Mouse (Mus musculus) embryonic facial prominence, embryonic 15.5 days (tissue): ENCODE results near the gene Rbm20. TPM values are rescaled to one million over a fixed set of nuclear protein-coding genes. Genes with fewer than 3 reads are reported as not detected.

Experiments
- ATAC-seq: fragments of 200-750 bp; cut with Nextera tagmentation; 2 replicates; pipeline ENCODE4 v1.8.0; 2017; ENCODE audit warnings: low read depth, moderate TSS enrichment; ENCODE audit not compliant: insufficient number of reproducible peaks, low FRiP score, low TSS enrichment
- H3K27ac ChIP-seq: fragments of 300-500 bp; sonication (generic); replicated peaks from 2 replicates; pipeline ENCODE4 v1.5.1; 2015; ENCODE audit warnings: mild to moderate bottlenecking, inconsistent platforms
- H3K27me3 ChIP-seq: fragments of 300-500 bp; sonication (generic); 2 replicates; pipeline ENCODE4 v1.6.1; 2015; ENCODE audit warnings: inconsistent platforms
- H3K36me3 ChIP-seq: fragments of 300-500 bp; sonication (generic); 2 replicates; pipeline ENCODE4 v1.6.1; 2015; ENCODE audit warnings: mild to moderate bottlenecking, inconsistent platforms
- H3K4me1 ChIP-seq: fragments of 300-500 bp; sonication (generic); 2 replicates; pipeline ENCODE4 v1.6.1; 2015; ENCODE audit warnings: inconsistent platforms
- H3K4me2 ChIP-seq: fragments of 300-500 bp; sonication (generic); replicated peaks from 2 replicates; pipeline ENCODE4 v1.6.1; 2015; ENCODE audit warnings: mild to moderate bottlenecking, inconsistent platforms
- H3K4me3 ChIP-seq: fragments of 300-500 bp; sonication (generic); replicated peaks from 2 replicates; pipeline ENCODE4 v1.5.1; 2015; ENCODE audit warnings: mild to moderate bottlenecking, inconsistent platforms
- H3K9ac ChIP-seq: fragments of 300-500 bp; sonication (generic); 2 replicates; pipeline ENCODE4 v1.6.1; 2015; ENCODE audit warnings: inconsistent platforms
- H3K9me3 ChIP-seq: fragments of 300-500 bp; sonication (generic); replicated peaks from 2 replicates; pipeline ENCODE4 v1.6.1; 2016; ENCODE audit warnings: inconsistent platforms
- WGBS: fragments of 180-500 bp; shearing (Covaris S2); methylation state at CpG from one replicate; pipeline ENCODE4 v1.1.7; 2015; 5-methylcytosine and 5-hydroxymethylcytosine counted together
- polyA plus RNA-seq: library from polyadenylated mRNA; unstranded; fragments of >200 nt; fragmentation: Nextera tagmentation; extraction: Ambion mirVana; gene quantifications from 2 replicates; pipeline ENCODE4 v1.2.1, GENCODE M21; 2015

Rbm20 gene
- polyA plus RNA-seq, 1 experiment from 2014 or later: 5.5 TPM

GRCm38 (mm10) chr19:53671432-53671831 lies 5.7 kb upstream of the Rbm20 start:
- Histone ChIP-seq H3K27ac (no peak overlapping the region), H3K4me1 (peaks cover 11% of the 10 kb centered on the region), H3K36me3 (no peaks in the 10 kb centered on the region), H3K4me3 (no peak overlapping the region), H3K9ac (no peak overlapping the region), H3K9me3 (no peaks in the 10 kb centered on the region), H3K4me2 (no peak overlapping the region), H3K27me3 (peaks cover 31% of the 10 kb centered on the region)
- 62% methylated on average over 3 of the region's 3 CpGs for WGBS
- ATAC-seq: no peak

- Histone ChIP-seq H3K4me1 (peaks cover 22% of the 10 kb centered on the region), H3K4me3 (no peak overlapping the region), H3K27ac (no peak overlapping the region), H3K27me3 (peaks cover 48% of the 10 kb centered on the region), H3K9ac (no peak overlapping the region), H3K9me3 (no peaks in the 10 kb centered on the region), H3K36me3 (no peaks in the 10 kb centered on the region), H3K4me2 (no peak overlapping the region)
- 35% methylated on average over 9 of the region's 9 CpGs for WGBS
- no peak for ATAC-seq
Measured at GRCm38 (mm10) chr19:53674131-53674925, 2.8 kb upstream of the Rbm20 start.

GRCm38 (mm10) chr19:53676228-53676627 lies 878 bp upstream of the Rbm20 start:
- H3K9me3 ChIP-seq: no peaks in the 10 kb centered on the region
- H3K4me2 ChIP-seq: peak overlapping the region; percentile 100
- ATAC-seq: no peak
- H3K27ac ChIP-seq: no peak overlapping the region
- H3K4me1 ChIP-seq: peaks cover 17% of the 10 kb centered on the region
- H3K9ac ChIP-seq: no peak overlapping the region
- peaks cover 43% of the 10 kb centered on the region for H3K27me3 ChIP-seq
- peak overlapping the region; percentile 64 for H3K4me3 ChIP-seq
- no peaks in the 10 kb centered on the region for H3K36me3 ChIP-seq
- WGBS: 2% methylated on average over 26 of the region's 26 CpGs

DNA sequence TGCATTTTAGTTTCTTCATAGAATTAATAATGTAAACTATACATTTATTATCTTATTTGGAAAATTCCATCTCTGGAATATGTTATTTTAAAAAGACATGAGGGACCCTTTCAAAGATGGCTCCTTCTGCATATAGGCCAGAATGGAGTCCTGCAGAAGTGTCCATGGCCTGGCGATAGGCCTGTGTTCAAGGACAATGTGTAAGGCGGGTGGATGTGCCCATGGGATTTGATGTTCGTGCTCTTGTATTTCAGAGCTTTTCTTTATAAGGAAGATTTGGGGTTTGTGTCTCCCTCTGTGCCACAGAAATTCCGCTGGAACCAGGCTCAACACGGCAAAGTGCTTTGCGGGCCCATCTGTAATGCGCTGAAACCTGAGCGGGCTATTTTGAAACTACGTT lies 2.1 kb downstream of the Rbm20 start:
- Histone ChIP-seq H3K4me1 (peaks cover 33% of the 10 kb centered on the region), H3K27ac (no peak overlapping the region), H3K4me3 (no peak overlapping the region), H3K27me3 (peaks cover 36% of the 10 kb centered on the region), H3K4me2 (no peak overlapping the region), H3K36me3 (no peaks in the 10 kb centered on the region), H3K9ac (no peak overlapping the region), H3K9me3 (no peaks in the 10 kb centered on the region)
- WGBS: 91% methylated on average over 9 of the region's 9 CpGs
- no peak for ATAC-seq

- Histone ChIP-seq H3K4me1 (peaks cover 33% of the 10 kb centered on the region), H3K36me3 (no peaks in the 10 kb centered on the region), H3K4me2 (no peak overlapping the region), H3K27me3 (peaks cover 29% of the 10 kb centered on the region), H3K9ac (no peak overlapping the region), H3K27ac (no peak overlapping the region), H3K9me3 (no peaks in the 10 kb centered on the region), H3K4me3 (no peak overlapping the region)
- 88% methylated on average over 7 of the region's 7 CpGs for WGBS
- no peak for ATAC-seq
Measured at GRCm38 (mm10) chr19:53679981-53680380, 2.9 kb downstream of the Rbm20 start.

- Histone ChIP-seq H3K27me3 (peaks cover 9% of the 10 kb centered on the region), H3K9ac (no peak overlapping the region), H3K27ac (no peak overlapping the region), H3K36me3 (no peaks in the 10 kb centered on the region), H3K4me2 (no peak overlapping the region), H3K9me3 (no peaks in the 10 kb centered on the region), H3K4me1 (peaks cover 19% of the 10 kb centered on the region), H3K4me3 (no peak overlapping the region)
- 29% methylated on average over 8 of the region's 8 CpGs for WGBS
- no peak for ATAC-seq
Measured at GRCm38 (mm10) chr19:53682427-53682826, 5.3 kb downstream of the Rbm20 start.

- WGBS: 72% methylated on average over 5 of the region's 5 CpGs
- Histone ChIP-seq H3K36me3 (no peaks in the 10 kb centered on the region), H3K4me1 (peaks cover 2% of the 10 kb centered on the region)
Measured at GRCm38 (mm10) chr19:53687592-53687991, 10.5 kb downstream of the Rbm20 start.

GRCm38 (mm10) chr19:53690816-53691215 lies 13.7 kb downstream of the Rbm20 start:
- no peak for ATAC-seq
- Histone ChIP-seq H3K9ac (no peak overlapping the region), H3K9me3 (no peaks in the 10 kb centered on the region), H3K36me3 (no peaks in the 10 kb centered on the region), H3K27ac (no peak overlapping the region), H3K27me3 (no peaks in the 10 kb centered on the region), H3K4me2 (no peak overlapping the region), H3K4me3 (no peak overlapping the region), H3K4me1 (no peaks in the 10 kb centered on the region)
- WGBS: 79% methylated on average over 10 of the region's 10 CpGs

More at GRCm38 (mm10) chr19:53687592-53687991, 10.5 kb downstream of the Rbm20 start:
- H3K9me3 ChIP-seq: no peaks in the 10 kb centered on the region
- H3K4me2 ChIP-seq: no peak overlapping the region
- H3K27ac ChIP-seq: no peak overlapping the region
- no peak for ATAC-seq
- no peak overlapping the region for H3K9ac ChIP-seq
- H3K4me3 ChIP-seq: no peak overlapping the region
- no peaks in the 10 kb centered on the region for H3K27me3 ChIP-seq

DNA sequence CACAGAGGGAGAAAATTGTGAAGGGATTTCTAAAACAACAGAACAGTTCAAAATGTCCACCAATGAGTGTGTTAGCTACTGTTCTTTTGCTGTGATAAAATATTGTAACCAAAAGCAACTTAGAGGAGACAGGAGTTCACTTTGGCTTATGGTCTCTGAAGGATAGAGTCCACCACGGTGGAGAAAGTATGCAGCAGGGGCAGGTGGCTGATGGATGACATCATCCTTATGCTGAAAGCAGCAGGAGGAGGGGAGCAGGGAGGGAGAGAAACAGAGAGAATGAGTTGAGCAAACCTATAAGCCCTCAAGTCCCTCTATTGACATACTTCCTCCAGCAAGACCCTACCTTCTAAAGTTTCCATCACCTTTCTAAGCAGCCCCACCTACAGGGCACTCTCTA lies 16.9 kb downstream of the Rbm20 start:
- Histone ChIP-seq H3K36me3 (no peaks in the 10 kb centered on the region), H3K4me3 (no peak overlapping the region), H3K9ac (no peak overlapping the region)

DNA sequence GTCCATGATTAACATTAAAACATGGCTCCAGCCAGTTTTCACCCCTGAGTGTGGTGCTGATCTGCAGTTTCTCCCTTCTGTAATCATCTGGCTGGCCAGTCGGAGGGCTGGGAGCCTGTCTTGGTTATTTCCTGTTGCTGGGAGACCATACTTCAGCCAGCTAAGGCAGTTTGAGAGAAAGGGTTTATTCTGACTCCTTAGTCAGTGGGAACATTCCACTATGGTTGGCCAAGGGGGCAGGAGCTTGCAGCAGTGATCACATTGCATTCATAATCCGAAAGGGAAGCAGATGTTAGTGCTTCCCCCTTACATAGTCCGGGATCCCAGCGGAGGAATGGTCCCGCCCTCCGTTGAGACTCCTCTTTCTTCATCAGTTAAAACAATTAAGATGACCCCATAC lies 19.0 kb downstream of the Rbm20 start:
- no peaks in the 10 kb centered on the region for H3K36me3 ChIP-seq
- H3K9ac ChIP-seq: no peak overlapping the region
- no peaks in the 10 kb centered on the region for H3K27me3 ChIP-seq
- no peak overlapping the region; the same call in 1 of the 2 replicates for H3K27ac ChIP-seq
- H3K4me1 ChIP-seq: peaks cover 28% of the 10 kb centered on the region
- H3K4me2 ChIP-seq: no peak overlapping the region
- no peak for ATAC-seq
- WGBS: 50% methylated on average over 6 of the region's 6 CpGs
- no peak overlapping the region for H3K4me3 ChIP-seq
- H3K9me3 ChIP-seq: no peaks in the 10 kb centered on the region

More for the DNA sequence above, 16.9 kb downstream of the Rbm20 start:
- 31% methylated on average over 1 of the region's 1 CpGs for WGBS
- no peak for ATAC-seq
- Histone ChIP-seq H3K9me3 (no peaks in the 10 kb centered on the region), H3K4me1 (peaks cover 20% of the 10 kb centered on the region), H3K4me2 (no peak overlapping the region), H3K27me3 (no peaks in the 10 kb centered on the region), H3K27ac (no peak overlapping the region)

- H3K27ac ChIP-seq: no peak overlapping the region; the same call in 1 of the 2 replicates
- H3K4me2 ChIP-seq: no peak overlapping the region
- no peaks in the 10 kb centered on the region for H3K36me3 ChIP-seq
- no peaks in the 10 kb centered on the region for H3K27me3 ChIP-seq
- no peaks in the 10 kb centered on the region for H3K9me3 ChIP-seq
- no peak; the same call in 1 of the 2 replicates for ATAC-seq
- 67% methylated on average over 3 of the region's 3 CpGs for WGBS
- no peak overlapping the region for H3K4me3 ChIP-seq
- no peak overlapping the region for H3K9ac ChIP-seq
- peaks cover 28% of the 10 kb centered on the region for H3K4me1 ChIP-seq
Measured at GRCm38 (mm10) chr19:53696655-53697054, 19.5 kb downstream of the Rbm20 start.
